Mouse (Mus musculus) neural tube, embryonic 14.5 days (tissue): Measurements from ENCODE around the gene Zfand3. TPM values are rescaled to one million over a fixed set of nuclear protein-coding genes. Genes with fewer than 3 reads are reported as not detected.

Experiments
- ATAC-seq: fragments of 200-750 bp; cut with Nextera tagmentation; 2 replicates; pipeline ENCODE4 v1.8.0; 2017; ENCODE audit warnings: low read depth, mild to moderate bottlenecking, moderate TSS enrichment, moderate library complexity
- H3K27ac ChIP-seq: fragments of 300-500 bp; sonication (generic); 2 replicates; pipeline ENCODE4 v1.5.1; 2014; ENCODE audit warnings: low read depth, mild to moderate bottlenecking, control low read depth, low read length, moderate library complexity, mixed read lengths
- H3K27me3 ChIP-seq: fragments of 300-500 bp; sonication (generic); 2 replicates; pipeline ENCODE4 v1.6.1; 2014; ENCODE audit warnings: low read length; ENCODE audit not compliant: control insufficient read depth, insufficient read depth
- H3K36me3 ChIP-seq: fragments of 300-500 bp; sonication (generic); 2 replicates; pipeline ENCODE4 v1.6.1; 2014; ENCODE audit warnings: low read length, mixed read lengths; ENCODE audit not compliant: control insufficient read depth, insufficient read depth
- H3K4me1 ChIP-seq: fragments of 300-500 bp; sonication (generic); 2 replicates; pipeline ENCODE4 v1.6.1; 2014; ENCODE audit warnings: low read length; ENCODE audit not compliant: control insufficient read depth, insufficient read depth
- H3K4me2 ChIP-seq: fragments of 300-500 bp; sonication (generic); 2 replicates; pipeline ENCODE4 v1.6.1; 2014; ENCODE audit warnings: mild to moderate bottlenecking, low read depth, low read length, control low read depth
- H3K4me3 ChIP-seq: fragments of 300-500 bp; sonication (generic); 2 replicates; pipeline ENCODE4 v1.5.1; 2014; ENCODE audit warnings: low read depth, low read length, control low read depth, mixed read lengths
- H3K9ac ChIP-seq: fragments of 300-500 bp; sonication (generic); replicated peaks from 2 replicates; pipeline ENCODE4 v1.6.1; 2014; ENCODE audit warnings: low read depth, mild to moderate bottlenecking, control low read depth, low read length, mixed read lengths
- H3K9me3 ChIP-seq: fragments of 300-500 bp; sonication (generic); 2 replicates; pipeline ENCODE4 v1.6.1; 2016; ENCODE audit warnings: low read length; ENCODE audit not compliant: control insufficient read depth
- WGBS: fragments of 180-500 bp; shearing (Covaris S2); extraction: QIAGEN DNeasy Blood & Tissue Kit; methylation state at CpG from one replicate; pipeline ENCODE4 v1.1.7; 2014; 5-methylcytosine and 5-hydroxymethylcytosine counted together
- polyA plus RNA-seq: library from polyadenylated mRNA; unstranded; fragments of >200 nt; fragmentation: Nextera tagmentation; extraction: Ambion mirVana; gene quantifications from 2 replicates; pipeline ENCODE4 v1.2.1, GENCODE M21; 2014

Zfand3 gene
- polyA plus RNA-seq, 1 experiment from 2014 or later: 37.5 TPM

DNA sequence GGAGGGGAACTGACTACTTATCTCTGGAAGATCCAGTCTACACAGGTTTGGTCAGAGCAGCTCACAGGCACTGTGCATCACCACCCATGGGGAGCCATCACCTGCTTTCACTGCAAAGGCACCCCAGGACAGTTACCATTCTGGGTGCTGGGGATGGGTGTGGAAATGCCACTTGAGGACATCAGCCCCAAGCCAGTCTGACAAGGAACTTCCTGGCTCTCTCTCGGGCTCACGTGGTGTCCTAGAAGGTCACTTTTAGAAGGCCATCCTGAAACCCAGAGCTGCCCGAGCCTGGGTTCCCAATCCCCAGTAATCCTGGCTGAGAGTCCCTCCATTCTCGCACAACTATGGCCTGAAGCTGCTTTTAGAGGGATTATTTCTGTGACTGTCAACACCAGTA, 211.2 kb downstream of the Zfand3 start:
- no peak for ATAC-seq
- no peak overlapping the region for H3K4me3 ChIP-seq
- H3K9ac ChIP-seq: no peak overlapping the region
- H3K27ac ChIP-seq: no peak overlapping the region
- H3K27me3 ChIP-seq: no peaks in the 10 kb centered on the region
- no peak overlapping the region for H3K4me2 ChIP-seq
- H3K4me1 ChIP-seq: peaks cover 9% of the 10 kb centered on the region; the same call in 1 of the 2 replicates
- no peaks in the 10 kb centered on the region for H3K36me3 ChIP-seq
- H3K9me3 ChIP-seq: no peaks in the 10 kb centered on the region
- WGBS: 68% methylated on average over 4 of the region's 4 CpGs

DNA sequence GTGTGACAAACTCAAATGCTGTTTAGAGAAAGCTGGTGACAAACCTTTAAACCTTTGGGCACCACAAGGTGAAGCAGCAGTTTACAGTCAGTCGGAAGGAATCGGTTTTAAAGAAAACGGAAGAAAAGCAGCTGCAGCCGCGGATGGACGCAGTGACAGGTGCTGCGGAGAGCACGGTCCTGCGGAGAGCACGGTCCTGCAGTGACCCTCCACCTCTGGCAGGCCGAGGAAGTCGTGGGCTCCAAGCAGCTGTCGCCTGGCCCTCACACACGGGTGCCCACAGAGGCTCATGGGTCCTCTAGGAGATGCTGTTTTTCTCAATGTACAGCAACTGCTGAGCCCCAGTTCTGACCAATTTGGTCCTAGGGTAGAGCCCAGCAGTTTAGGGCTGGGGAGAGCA, 217.1 kb downstream of the Zfand3 start:
- Histone ChIP-seq H3K36me3 (no peaks in the 10 kb centered on the region), H3K9me3 (no peaks in the 10 kb centered on the region), H3K27me3 (no peaks in the 10 kb centered on the region), H3K4me3 (no peak overlapping the region), H3K4me1 (peaks cover 16% of the 10 kb centered on the region; the same call in 1 of the 2 replicates), H3K4me2 (no peak overlapping the region), H3K9ac (no peak overlapping the region), H3K27ac (no peak overlapping the region)
- WGBS: 78% methylated on average over 14 of the region's 14 CpGs
- ATAC-seq: no peak

GRCm38 (mm10) chr17:30222361-30222760, 217.8 kb downstream of the Zfand3 start:
- peaks cover 16% of the 10 kb centered on the region; the same call in 1 of the 2 replicates for H3K4me1 ChIP-seq
- H3K27ac ChIP-seq: no peak overlapping the region
- WGBS: 74% methylated on average over 11 of the region's 11 CpGs

DNA sequence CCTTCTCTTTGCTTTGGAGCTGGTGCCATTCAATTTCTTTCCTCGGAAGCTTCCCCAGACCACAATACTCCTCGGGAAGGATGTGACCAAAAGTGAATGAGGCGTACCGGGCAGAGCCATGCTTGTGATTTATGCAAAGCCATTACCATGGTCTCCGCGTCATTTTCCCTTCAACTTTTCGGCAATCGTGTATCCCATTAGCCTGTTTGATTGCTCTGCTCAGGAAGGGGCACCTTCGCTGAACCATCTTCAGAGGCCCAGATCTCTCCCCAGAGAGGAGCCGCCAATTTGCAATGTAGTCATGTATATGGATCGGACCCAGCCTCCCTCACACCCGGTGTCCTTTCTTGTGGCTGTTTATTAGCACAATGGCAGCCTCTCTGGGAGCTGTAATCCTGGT, 218.3 kb downstream of the Zfand3 start:
- Histone ChIP-seq H3K27me3 (no peaks in the 10 kb centered on the region), H3K27ac (no peak overlapping the region), H3K9me3 (no peaks in the 10 kb centered on the region), H3K36me3 (no peaks in the 10 kb centered on the region), H3K4me1 (peaks cover 16% of the 10 kb centered on the region; the same call in 1 of the 2 replicates), H3K4me2 (no peak overlapping the region), H3K9ac (no peak overlapping the region), H3K4me3 (no peak overlapping the region)
- WGBS: 19% methylated on average over 12 of the region's 12 CpGs
- ATAC-seq: no peak

More at GRCm38 (mm10) chr17:30222361-30222760, 217.8 kb downstream of the Zfand3 start:
- Histone ChIP-seq H3K4me3 (no peak overlapping the region), H3K9me3 (no peaks in the 10 kb centered on the region), H3K27me3 (no peaks in the 10 kb centered on the region), H3K36me3 (no peaks in the 10 kb centered on the region), H3K4me2 (no peak overlapping the region), H3K9ac (no peak overlapping the region)
- ATAC-seq: no peak

GRCm38 (mm10) chr17:30225030-30225740, 220.7 kb downstream of the Zfand3 start:
- H3K9me3 ChIP-seq: no peaks in the 10 kb centered on the region
- H3K4me3 ChIP-seq: no peak overlapping the region
- no peak overlapping the region for H3K4me2 ChIP-seq
- no peak overlapping the region for H3K27ac ChIP-seq
- no peak overlapping the region for H3K9ac ChIP-seq
- WGBS: 28% methylated on average over 5 of the region's 5 CpGs
- peaks cover 24% of the 10 kb centered on the region for H3K4me1 ChIP-seq
- H3K36me3 ChIP-seq: no peaks in the 10 kb centered on the region
- H3K27me3 ChIP-seq: no peaks in the 10 kb centered on the region
- no peak; the same call in 1 of the 2 replicates for ATAC-seq

- Histone ChIP-seq H3K9me3 (no peaks in the 10 kb centered on the region), H3K9ac (no peak overlapping the region), H3K4me3 (no peak overlapping the region), H3K27me3 (no peaks in the 10 kb centered on the region), H3K36me3 (no peaks in the 10 kb centered on the region), H3K4me1 (peaks cover 26% of the 10 kb centered on the region), H3K27ac (no peak overlapping the region), H3K4me2 (no peak overlapping the region)
- WGBS: 86% methylated on average over 10 of the region's 10 CpGs
- no peak for ATAC-seq
Measured at GRCm38 (mm10) chr17:30228439-30229215, 224.1 kb downstream of the Zfand3 start.

DNA sequence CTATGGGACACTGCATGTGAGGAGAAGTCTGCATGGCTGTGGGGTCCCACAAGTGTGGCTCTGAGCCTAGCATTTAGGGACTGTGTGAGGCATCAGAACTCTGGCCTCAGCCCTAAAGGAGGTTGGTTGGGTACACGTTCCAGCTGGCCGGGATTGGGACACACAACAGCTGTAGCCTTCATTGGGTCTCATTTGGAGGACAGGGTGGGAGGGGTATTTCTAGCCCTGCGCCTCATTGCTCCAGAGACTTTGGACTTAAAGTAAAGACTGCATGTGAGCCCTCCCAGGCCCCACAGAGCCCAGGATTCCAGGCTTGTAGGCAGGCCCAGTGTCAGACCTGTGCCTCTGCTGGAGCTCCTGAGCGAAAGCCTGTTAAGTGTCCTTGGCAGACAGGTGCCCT, 225.9 kb downstream of the Zfand3 start:
- 85% methylated on average over 4 of the region's 4 CpGs for WGBS
- peaks cover 20% of the 10 kb centered on the region for H3K4me1 ChIP-seq
- ATAC-seq: no peak

GRCm38 (mm10) chr17:30231483-30231882, 226.9 kb downstream of the Zfand3 start:
- Histone ChIP-seq H3K9me3 (no peaks in the 10 kb centered on the region), H3K4me2 (no peak overlapping the region), H3K27me3 (no peaks in the 10 kb centered on the region), H3K27ac (no peak overlapping the region), H3K4me3 (no peak overlapping the region), H3K9ac (no peak overlapping the region), H3K36me3 (no peaks in the 10 kb centered on the region), H3K4me1 (peaks cover 16% of the 10 kb centered on the region)
- WGBS: 89% methylated on average over 1 of the region's 1 CpGs
- ATAC-seq: no peak

More for the DNA sequence above, 225.9 kb downstream of the Zfand3 start:
- Histone ChIP-seq H3K9me3 (no peaks in the 10 kb centered on the region), H3K9ac (no peak overlapping the region), H3K27me3 (no peaks in the 10 kb centered on the region), H3K4me3 (no peak overlapping the region), H3K36me3 (no peaks in the 10 kb centered on the region), H3K4me2 (no peak overlapping the region), H3K27ac (no peak overlapping the region)

GRCm38 (mm10) chr17:30232698-30233097, 228.2 kb downstream of the Zfand3 start:
- WGBS: 44% methylated on average over 4 of the region's 4 CpGs
- no peaks in the 10 kb centered on the region for H3K27me3 ChIP-seq
- no peak overlapping the region for H3K4me2 ChIP-seq
- H3K36me3 ChIP-seq: no peaks in the 10 kb centered on the region
- no peak overlapping the region for H3K27ac ChIP-seq
- no peak overlapping the region for H3K9ac ChIP-seq
- no peaks in the 10 kb centered on the region for H3K9me3 ChIP-seq
- ATAC-seq: no peak
- H3K4me1 ChIP-seq: peaks cover 20% of the 10 kb centered on the region
- no peak overlapping the region for H3K4me3 ChIP-seq
